ENCODE assay signal across 15 mouse cellular contexts in genomic region chr14:48342944-48343343, GRCm38 (mm10).
"Had no signal": no experiment of that assay in that cellular context is flagged by ENCODE, and none has a peak within 500 bp of the region (broad histone marks: within the 10 kb centered on the region; RNA-seq: fewer than 3 reads in every experiment).

No protein-coding gene starts in this region.

- ATAC-seq: lung, postnatal 0 days; midbrain, embryonic 13.5 days; midbrain, embryonic 15.5 days had no signal

- H3K27me3 ChIP-seq: lung, embryonic 15.5 days; midbrain, embryonic 13.5 days; midbrain, embryonic 15.5 days; neural tube, embryonic 13.5 days; stomach, embryonic 15.5 days had no signal

- H3K4me2 ChIP-seq: lung, embryonic 15.5 days; midbrain, embryonic 11.5 days; midbrain, embryonic 13.5 days; midbrain, embryonic 15.5 days; neural tube, embryonic 13.5 days; stomach, embryonic 15.5 days had no signal

- H3K4me1 ChIP-seq: lung, embryonic 15.5 days; midbrain, embryonic 13.5 days; midbrain, embryonic 15.5 days; neural tube, embryonic 13.5 days; stomach, embryonic 15.5 days had no signal

- H3K27ac ChIP-seq: liver, embryonic 14.5 days; lung, embryonic 15.5 days; midbrain, embryonic 13.5 days; midbrain, embryonic 15.5 days; neural tube, embryonic 13.5 days; stomach, embryonic 15.5 days; stomach, postnatal 0 days had no signal

- H3K4me3 ChIP-seq: lung, embryonic 15.5 days; midbrain, embryonic 13.5 days; midbrain, embryonic 15.5 days; neural tube, embryonic 13.5 days; stomach, embryonic 15.5 days had no signal

- H3K9ac ChIP-seq: liver, embryonic 14.5 days; lung, embryonic 15.5 days; midbrain, embryonic 13.5 days; midbrain, embryonic 15.5 days; neural tube, embryonic 13.5 days; stomach, embryonic 15.5 days had no signal

- H3K9me3 ChIP-seq: lung, embryonic 15.5 days; midbrain, embryonic 13.5 days; midbrain, embryonic 15.5 days; neural tube, embryonic 13.5 days; stomach, embryonic 15.5 days had no signal

- H3K36me3 ChIP-seq: lung, embryonic 15.5 days; midbrain, embryonic 13.5 days; midbrain, embryonic 15.5 days; neural tube, embryonic 13.5 days; stomach, embryonic 15.5 days had no signal

- DNase-seq: lung, adult 18-20 months; lung, postnatal 4 days; right cerebral cortex, postnatal 14 days; thymus, adult 2 months; thymus, postnatal 25 days; thymus, postnatal 4 days had no signal
